Mouse (Mus musculus) midbrain, embryonic 11.5 days (tissue): Measurements from ENCODE around the gene Gpr89. TPM values are rescaled to one million over a fixed set of nuclear protein-coding genes. Genes with fewer than 3 reads are reported as not detected.

Experiments
- ATAC-seq: fragments of 200-750 bp; cut with Nextera tagmentation; 2 replicates; pipeline ENCODE4 v1.8.0; 2017; ENCODE audit warnings: moderate TSS enrichment, moderate library complexity; ENCODE audit not compliant: low FRiP score
- DNase-seq: peaks from one replicate; pipeline ENCODE4 v3.0.0; 2015; ENCODE audit warnings: low spot score; ENCODE audit errors: missing footprints
- H3K27ac ChIP-seq: fragments of 300-500 bp; sonication (generic); 2 replicates; pipeline ENCODE4 v1.5.1; 2014; ENCODE audit warnings: low read depth, low read length
- H3K27me3 ChIP-seq: fragments of 300-500 bp; sonication (generic); 2 replicates; pipeline ENCODE4 v1.6.1; 2014; ENCODE audit warnings: mild to moderate bottlenecking, low read length, moderate library complexity, mixed read lengths; ENCODE audit not compliant: control insufficient read depth, insufficient read depth
- H3K36me3 ChIP-seq: fragments of 300-500 bp; sonication (generic); 2 replicates; pipeline ENCODE4 v1.6.1; 2014; ENCODE audit warnings: mild to moderate bottlenecking, low read length, moderate library complexity, mixed read lengths; ENCODE audit not compliant: control insufficient read depth, insufficient read depth
- H3K4me1 ChIP-seq: fragments of 300-500 bp; sonication (generic); 2 replicates; pipeline ENCODE4 v1.6.1; 2014; ENCODE audit warnings: low read length; ENCODE audit not compliant: control insufficient read depth, insufficient read depth
- H3K4me2 ChIP-seq: fragments of 300-500 bp; sonication (generic); 2 replicates; pipeline ENCODE4 v1.6.1; 2014; ENCODE audit warnings: mild to moderate bottlenecking, moderate library complexity
- H3K4me3 ChIP-seq: fragments of 300-500 bp; sonication (generic); 2 replicates; pipeline ENCODE4 v1.5.1; 2014; ENCODE audit warnings: low read depth, low read length
- H3K9ac ChIP-seq: fragments of 300-500 bp; sonication (generic); 2 replicates; pipeline ENCODE4 v1.6.1; 2014; ENCODE audit warnings: low read length
- H3K9me3 ChIP-seq: fragments of 300-500 bp; sonication (generic); 2 replicates; pipeline ENCODE4 v1.6.1; 2016; ENCODE audit warnings: low read length; ENCODE audit not compliant: control insufficient read depth
- WGBS: fragments of 180-500 bp; shearing (Covaris S2); extraction: QIAGEN DNeasy Blood & Tissue Kit; methylation state at CpG from one replicate; pipeline ENCODE4 v1.1.7; 2014; 5-methylcytosine and 5-hydroxymethylcytosine counted together
- polyA plus RNA-seq: library from polyadenylated mRNA; unstranded; fragments of >200 nt; fragmentation: Nextera tagmentation; extraction: Ambion mirVana; gene quantifications from 2 replicates; pipeline ENCODE4 v1.2.1, GENCODE M21; 2014

Gpr89 gene
- 40.3 TPM in 2 replicates for polyA plus RNA-seq

- H3K27ac ChIP-seq = no peak within 1 kb of the TSS
These were observed at the start of gene Gpr89 for GRCm38 (mm10) chr3:96904851-96905541. Gene Gpr89 (minus strand): TSS chr3:96905346.

GRCm38 (mm10) chr3:96953489-96954233 is 48.5 kb upstream of the Gpr89 start:
- ATAC-seq = no peak
- no peak overlapping the region for H3K27ac ChIP-seq
- WGBS = 63% methylated on average over 14 of the region's 14 CpGs
- no peaks in the 10 kb centered on the region for H3K9me3 ChIP-seq
- no peak for DNase-seq
- no peaks in the 10 kb centered on the region for H3K36me3 ChIP-seq
- H3K4me3 ChIP-seq = no peak overlapping the region
- no peaks in the 10 kb centered on the region for H3K27me3 ChIP-seq
- no peaks in the 10 kb centered on the region for H3K4me1 ChIP-seq
- H3K9ac ChIP-seq = no peak overlapping the region
- H3K4me2 ChIP-seq = no peak overlapping the region

More at GRCm38 (mm10) chr3:96904851-96905541, at the start of gene Gpr89:
- under 1% methylated on average over 40 of the region's 40 CpGs for WGBS
- peak within 1 kb of the TSS; percentile 68 for H3K4me2 ChIP-seq
- DNase-seq = peak; percentile 100
- H3K4me1 ChIP-seq = peaks cover 5% of the 10 kb centered on the region
- H3K9ac ChIP-seq = peak within 1 kb of the TSS; percentile 89
- no peaks in the 10 kb centered on the region for H3K9me3 ChIP-seq
- H3K36me3 ChIP-seq = no peaks in the 10 kb centered on the region
- ATAC-seq = peak; percentile 97
- H3K4me3 ChIP-seq = peak within 1 kb of the TSS; percentile 99
- H3K27me3 ChIP-seq = no peaks in the 10 kb centered on the region

GRCm38 (mm10) chr3:96942706-96943105 is 37.6 kb upstream of the Gpr89 start:
- Histone ChIP-seq H3K4me1 (peaks cover 8% of the 10 kb centered on the region), H3K4me3 (no peak overlapping the region), H3K27me3 (no peaks in the 10 kb centered on the region), H3K36me3 (no peaks in the 10 kb centered on the region), H3K4me2 (no peak overlapping the region), H3K9ac (no peak overlapping the region), H3K27ac (no peak overlapping the region), H3K9me3 (no peaks in the 10 kb centered on the region)
- ATAC-seq = no peak
- 83% methylated on average over 2 of the region's 2 CpGs for WGBS
- no peak for DNase-seq

GRCm38 (mm10) chr3:96938738-96939137 is 33.6 kb upstream of the Gpr89 start:
- Histone ChIP-seq H3K4me1 (peaks cover 14% of the 10 kb centered on the region), H3K36me3 (no peaks in the 10 kb centered on the region), H3K9me3 (no peaks in the 10 kb centered on the region), H3K27ac (no peak overlapping the region), H3K9ac (no peak overlapping the region), H3K4me2 (peak overlapping the region; percentile 17; the same call in 1 of the 2 replicates), H3K27me3 (no peaks in the 10 kb centered on the region; the same call in 1 of the 2 replicates), H3K4me3 (peak overlapping the region; percentile 22; the same call in 1 of the 2 replicates)
- 8% methylated on average over 11 of the region's 11 CpGs for WGBS
- DNase-seq (peak; percentile 99), ATAC-seq (peak; percentile 73)

GRCm38 (mm10) chr3:96937606-96938005 is 32.5 kb upstream of the Gpr89 start:
- peaks cover 14% of the 10 kb centered on the region for H3K4me1 ChIP-seq
- no peaks in the 10 kb centered on the region for H3K9me3 ChIP-seq
- no peak overlapping the region for H3K9ac ChIP-seq
- no peaks in the 10 kb centered on the region; the same call in 1 of the 2 replicates for H3K27me3 ChIP-seq
- ATAC-seq (peak; percentile 73), DNase-seq (no peak)
- H3K4me3 ChIP-seq = no peak overlapping the region
- H3K36me3 ChIP-seq = no peaks in the 10 kb centered on the region
- no peak overlapping the region for H3K4me2 ChIP-seq
- H3K27ac ChIP-seq = no peak overlapping the region
- WGBS = 13% methylated on average over 5 of the region's 5 CpGs

GRCm38 (mm10) chr3:96936241-96936640 is 31.1 kb upstream of the Gpr89 start:
- DNase-seq (peak; percentile 93), ATAC-seq (no peak)
- H3K27ac ChIP-seq = no peak overlapping the region
- no peak overlapping the region for H3K4me3 ChIP-seq
- H3K9me3 ChIP-seq = no peaks in the 10 kb centered on the region
- no peak overlapping the region for H3K4me2 ChIP-seq
- no peaks in the 10 kb centered on the region; the same call in 1 of the 2 replicates for H3K27me3 ChIP-seq
- no peaks in the 10 kb centered on the region for H3K36me3 ChIP-seq
- H3K4me1 ChIP-seq = peaks cover 18% of the 10 kb centered on the region
- no peak overlapping the region for H3K9ac ChIP-seq
- 11% methylated on average over 6 of the region's 6 CpGs for WGBS

- no peaks in the 10 kb centered on the region for H3K36me3 ChIP-seq
- H3K4me2 ChIP-seq = no peak overlapping the region
- no peaks in the 10 kb centered on the region for H3K9me3 ChIP-seq
- H3K9ac ChIP-seq = no peak overlapping the region
- WGBS = 14% methylated on average over 5 of the region's 5 CpGs
- no peak overlapping the region for H3K4me3 ChIP-seq
- H3K27ac ChIP-seq = no peak overlapping the region
- H3K27me3 ChIP-seq = peaks cover 3% of the 10 kb centered on the region; the same call in 1 of the 2 replicates
- DNase-seq (no peak), ATAC-seq (peak; percentile 79)
- H3K4me1 ChIP-seq = peaks cover 9% of the 10 kb centered on the region
These were observed 26.1 kb upstream of the Gpr89 start for GRCm38 (mm10) chr3:96931261-96931681.

- H3K27ac ChIP-seq = no peak within 1 kb of the TSS
- DNase-seq (no peak), ATAC-seq (no peak)
- peaks cover 3% of the 10 kb centered on the region; the same call in 1 of the 2 replicates for H3K27me3 ChIP-seq
- H3K4me2 ChIP-seq = no peak within 1 kb of the TSS
- H3K9ac ChIP-seq = no peak within 1 kb of the TSS
- peaks cover 2% of the 10 kb centered on the region for H3K4me1 ChIP-seq
- H3K9me3 ChIP-seq = no peaks in the 10 kb centered on the region
- H3K36me3 ChIP-seq = no peaks in the 10 kb centered on the region
- WGBS = 81% methylated on average over 6 of the region's 6 CpGs
- no peak within 1 kb of the TSS for H3K4me3 ChIP-seq
These were observed 20.8 kb upstream of the Gpr89 start, which contains the start of gene Gja8 for GRCm38 (mm10) chr3:96925920-96926319. Gene Gja8 (minus strand): TSS chr3:96926020.

GRCm38 (mm10) chr3:96924631-96925030 is 19.5 kb upstream of the Gpr89 start:
- Histone ChIP-seq H3K9ac (no peak overlapping the region), H3K4me1 (no peaks in the 10 kb centered on the region), H3K36me3 (no peaks in the 10 kb centered on the region), H3K4me2 (no peak overlapping the region), H3K27ac (no peak overlapping the region), H3K9me3 (no peaks in the 10 kb centered on the region), H3K4me3 (no peak overlapping the region), H3K27me3 (no peaks in the 10 kb centered on the region)
- no peak for DNase-seq
- no peak for ATAC-seq
- 87% methylated on average over 4 of the region's 4 CpGs for WGBS
